Mouse (Mus musculus) stomach, embryonic 14.5 days (tissue): ENCODE results near the gene Dennd4a. TPM values are rescaled to one million over a fixed set of nuclear protein-coding genes. Genes with fewer than 3 reads are reported as not detected.

Source experiments
- ATAC-seq: fragments of 200-750 bp; cut with Nextera tagmentation; 2 replicates; pipeline ENCODE4 v1.8.0; 2017; ENCODE audit warnings: low read depth, moderate TSS enrichment; ENCODE audit not compliant: insufficient number of reproducible peaks, insufficient read depth, low FRiP score
- H3K27ac ChIP-seq: fragments of 300-500 bp; sonication (generic); 2 replicates; pipeline ENCODE4 v1.5.1; 2014; ENCODE audit warnings: mild to moderate bottlenecking, low read length, moderate library complexity, mixed read lengths
- H3K27me3 ChIP-seq: fragments of 300-500 bp; sonication (generic); 2 replicates; pipeline ENCODE4 v1.6.1; 2014; ENCODE audit warnings: low read length, control low read depth, mixed read lengths; ENCODE audit not compliant: control insufficient read depth, insufficient read depth
- H3K36me3 ChIP-seq: fragments of 300-500 bp; sonication (generic); 2 replicates; pipeline ENCODE4 v1.6.1; 2014; ENCODE audit warnings: mild to moderate bottlenecking, control low read depth, low read length, moderate library complexity, mixed read lengths; ENCODE audit not compliant: control insufficient read depth, insufficient read depth
- H3K4me1 ChIP-seq: fragments of 300-500 bp; sonication (generic); 2 replicates; pipeline ENCODE4 v1.6.1; 2014; ENCODE audit warnings: low read length, control low read depth, mixed read lengths; ENCODE audit not compliant: control insufficient read depth, insufficient read depth
- H3K4me2 ChIP-seq: fragments of 300-500 bp; sonication (generic); replicated peaks from 2 replicates; pipeline ENCODE4 v1.6.1; 2014; ENCODE audit warnings: low read depth, low read length, control low read depth
- H3K4me3 ChIP-seq: fragments of 300-500 bp; sonication (generic); 2 replicates; pipeline ENCODE4 v1.5.1; 2014; ENCODE audit warnings: low read depth, low read length, control low read depth
- H3K9ac ChIP-seq: fragments of 300-500 bp; sonication (generic); replicated peaks from 2 replicates; pipeline ENCODE4 v1.6.1; 2014; ENCODE audit warnings: low read depth, mild to moderate bottlenecking, control low read depth, low read length, moderate library complexity, mixed read lengths
- H3K9me3 ChIP-seq: fragments of 300-500 bp; sonication (generic); 2 replicates; pipeline ENCODE4 v1.6.1; 2016; ENCODE audit warnings: low read depth, low read length, control low read depth; ENCODE audit not compliant: control insufficient read depth
- WGBS: fragments of 180-500 bp; shearing (Covaris S2); extraction: QIAGEN DNeasy Blood & Tissue Kit; methylation state at CpG from one replicate; pipeline ENCODE4 v1.1.7; 2014; 5-methylcytosine and 5-hydroxymethylcytosine counted together
- polyA plus RNA-seq: library from polyadenylated mRNA; unstranded; fragments of >200 nt; fragmentation: Nextera tagmentation; extraction: Ambion mirVana; gene quantifications from 2 replicates; pipeline ENCODE4 v1.2.1, GENCODE M21; 2014

The Dennd4a gene
- polyA plus RNA-seq, 1 experiment from 2014 or later: 11.8 TPM

DNA sequence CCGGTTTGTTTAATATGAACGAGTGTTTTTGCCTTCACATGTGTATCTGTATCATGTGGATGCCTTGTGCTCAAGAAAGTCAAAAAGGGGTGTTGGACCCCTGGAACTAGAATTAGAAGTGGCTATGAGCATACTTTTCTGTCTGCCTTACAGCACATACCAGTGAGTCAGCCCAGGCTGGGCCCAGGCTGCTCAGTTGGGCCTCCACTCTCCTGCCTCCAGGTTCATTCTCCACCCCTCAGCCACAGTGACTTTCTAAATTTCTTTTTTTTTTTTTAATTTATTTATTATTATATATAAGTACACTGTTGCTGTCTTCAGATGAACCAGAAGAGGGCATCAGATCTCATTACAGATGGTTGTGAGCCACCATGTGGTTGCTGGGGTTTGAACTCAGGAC is 128.7 kb downstream of the Dennd4a start:
- H3K36me3 ChIP-seq: no peaks in the 10 kb centered on the region
- ATAC-seq: no peak
- H3K9ac ChIP-seq: no peak overlapping the region
- no peaks in the 10 kb centered on the region for H3K9me3 ChIP-seq
- H3K27ac ChIP-seq: no peak overlapping the region
- WGBS: 87% methylated on average over 2 of the region's 2 CpGs
- H3K4me1 ChIP-seq: peaks cover 9% of the 10 kb centered on the region; the same call in 1 of the 2 replicates
- no peak overlapping the region for H3K4me2 ChIP-seq
- H3K27me3 ChIP-seq: no peaks in the 10 kb centered on the region
- H3K4me3 ChIP-seq: no peak overlapping the region

DNA sequence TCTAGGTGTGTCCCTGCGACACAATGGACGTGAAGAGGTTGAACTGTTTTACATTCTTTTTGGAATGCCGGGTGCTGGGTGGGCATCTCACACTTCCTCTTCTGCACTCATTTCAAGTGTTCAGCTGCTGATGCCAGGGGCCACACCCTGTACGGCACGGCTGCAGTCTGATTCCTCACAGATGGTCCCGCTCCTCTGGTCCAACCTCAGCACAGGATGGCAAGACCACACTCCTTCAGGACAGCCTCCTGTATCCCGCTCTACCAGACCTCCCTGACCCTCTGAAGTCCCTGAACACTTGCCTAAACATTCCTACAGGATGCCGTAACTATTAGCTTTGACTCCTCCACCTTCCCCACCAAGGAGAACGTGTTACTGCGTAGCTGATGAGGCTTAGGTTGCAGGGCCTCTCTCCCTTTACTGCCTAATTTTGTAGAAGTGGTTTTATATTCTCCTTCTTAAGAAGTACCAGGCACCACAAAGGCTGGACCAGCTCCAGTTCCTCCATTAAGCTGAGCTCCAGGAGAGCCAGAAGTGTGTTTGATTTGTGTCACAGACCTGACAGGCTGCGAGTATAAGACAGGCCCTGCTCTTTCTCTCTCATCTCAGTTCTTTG is 129.7 kb downstream of the Dennd4a start:
- peaks cover 9% of the 10 kb centered on the region; the same call in 1 of the 2 replicates for H3K4me1 ChIP-seq
- ATAC-seq: no peak
- no peaks in the 10 kb centered on the region for H3K27me3 ChIP-seq
- H3K27ac ChIP-seq: peak overlapping the region; percentile 77; the same call in 1 of the 2 replicates
- no peak overlapping the region for H3K4me2 ChIP-seq
- H3K36me3 ChIP-seq: no peaks in the 10 kb centered on the region
- H3K4me3 ChIP-seq: no peak overlapping the region
- no peaks in the 10 kb centered on the region for H3K9me3 ChIP-seq
- H3K9ac ChIP-seq: no peak overlapping the region
- 54% methylated on average over 11 of the region's 11 CpGs for WGBS

DNA sequence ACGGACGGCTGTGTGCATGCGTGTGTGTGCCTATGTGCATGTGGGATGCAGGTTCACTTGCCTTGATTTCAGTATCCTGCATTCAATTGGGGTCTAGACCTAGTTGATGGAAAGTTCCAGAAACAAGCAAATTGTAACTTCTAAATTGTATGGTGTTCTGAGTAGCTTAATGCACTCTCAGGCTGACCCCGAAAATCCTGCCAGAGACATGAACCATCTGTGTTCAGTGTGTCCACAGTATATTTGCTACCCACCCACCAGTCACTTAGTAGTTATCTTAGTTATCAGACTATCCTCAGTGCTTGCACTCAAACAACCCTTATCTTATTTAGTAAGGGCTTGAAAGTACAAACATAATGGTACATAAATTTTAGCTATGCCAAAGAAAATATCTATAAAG is 130.5 kb downstream of the Dennd4a start:
- H3K4me3 ChIP-seq: no peak overlapping the region
- H3K27me3 ChIP-seq: no peaks in the 10 kb centered on the region
- no peak overlapping the region for H3K4me2 ChIP-seq
- no peaks in the 10 kb centered on the region for H3K36me3 ChIP-seq
- no peak for ATAC-seq
- WGBS: 61% methylated on average over 4 of the region's 4 CpGs
- H3K9me3 ChIP-seq: no peaks in the 10 kb centered on the region
- peak overlapping the region; percentile 77 for H3K27ac ChIP-seq
- peaks cover 9% of the 10 kb centered on the region; the same call in 1 of the 2 replicates for H3K4me1 ChIP-seq
- no peak overlapping the region for H3K9ac ChIP-seq

DNA sequence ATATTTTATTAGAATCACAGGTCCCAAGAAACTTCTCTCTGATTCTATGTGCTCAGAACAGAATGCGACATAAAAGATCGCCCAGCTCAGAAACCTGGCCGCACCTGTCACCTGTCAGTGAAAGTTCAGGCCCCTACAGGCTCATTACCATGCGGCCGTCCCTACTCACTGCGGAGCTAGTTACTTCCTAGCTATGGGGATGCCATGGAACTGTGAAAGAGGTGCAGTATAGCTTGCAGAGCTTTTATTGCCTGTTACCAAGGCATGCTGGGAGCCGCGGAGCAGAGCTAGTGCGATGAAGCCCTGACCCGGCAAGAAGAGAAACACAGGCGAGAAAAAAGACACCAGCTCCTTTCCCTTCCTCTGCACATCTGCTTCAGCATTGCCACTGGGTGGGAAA is 132.9 kb downstream of the Dennd4a start:
- peaks cover 9% of the 10 kb centered on the region; the same call in 1 of the 2 replicates for H3K4me1 ChIP-seq
- no peak overlapping the region for H3K4me2 ChIP-seq
- no peak overlapping the region for H3K4me3 ChIP-seq
- H3K36me3 ChIP-seq: no peaks in the 10 kb centered on the region
- H3K27me3 ChIP-seq: no peaks in the 10 kb centered on the region
- WGBS: 23% methylated on average over 11 of the region's 11 CpGs
- ATAC-seq: no peak
- no peak overlapping the region for H3K27ac ChIP-seq
- H3K9me3 ChIP-seq: no peaks in the 10 kb centered on the region
- no peak overlapping the region for H3K9ac ChIP-seq

DNA sequence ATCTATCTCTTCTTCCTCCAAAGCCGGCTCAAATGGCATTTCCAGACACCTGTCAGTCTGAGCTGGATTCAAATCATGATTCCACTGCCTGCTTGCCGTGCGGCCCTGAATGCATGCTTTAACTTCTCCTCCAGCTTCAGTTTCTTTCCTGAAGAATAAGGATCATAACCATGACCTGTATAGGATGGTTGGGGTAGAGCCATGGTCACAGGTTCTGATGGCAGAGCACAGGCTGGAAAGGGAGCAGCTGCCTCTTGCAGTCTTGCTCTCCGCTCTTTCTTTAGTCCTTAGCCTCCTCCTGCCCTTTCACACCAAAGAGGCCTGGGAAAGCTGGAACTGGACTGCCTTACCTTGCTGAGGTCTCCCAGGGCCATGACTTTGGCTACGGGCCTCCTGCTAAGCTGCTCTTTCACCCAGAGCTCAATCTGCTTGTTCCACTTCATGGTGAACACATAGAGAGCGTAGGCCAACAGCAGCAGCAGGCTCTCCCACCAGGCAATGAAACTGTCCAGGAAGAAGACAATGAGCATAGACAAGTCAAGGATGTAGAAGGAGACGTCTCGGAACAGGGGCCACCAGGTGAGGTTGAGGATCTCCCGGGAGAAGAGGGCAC is 136.4 kb downstream of the Dennd4a start:
- Histone ChIP-seq H3K27me3 (no peaks in the 10 kb centered on the region), H3K36me3 (no peaks in the 10 kb centered on the region), H3K9me3 (no peaks in the 10 kb centered on the region), H3K4me2 (no peak overlapping the region), H3K27ac (no peak overlapping the region), H3K4me3 (no peak overlapping the region), H3K9ac (no peak overlapping the region), H3K4me1 (no peaks in the 10 kb centered on the region)
- WGBS: 83% methylated on average over 9 of the region's 9 CpGs
- no peak for ATAC-seq

DNA sequence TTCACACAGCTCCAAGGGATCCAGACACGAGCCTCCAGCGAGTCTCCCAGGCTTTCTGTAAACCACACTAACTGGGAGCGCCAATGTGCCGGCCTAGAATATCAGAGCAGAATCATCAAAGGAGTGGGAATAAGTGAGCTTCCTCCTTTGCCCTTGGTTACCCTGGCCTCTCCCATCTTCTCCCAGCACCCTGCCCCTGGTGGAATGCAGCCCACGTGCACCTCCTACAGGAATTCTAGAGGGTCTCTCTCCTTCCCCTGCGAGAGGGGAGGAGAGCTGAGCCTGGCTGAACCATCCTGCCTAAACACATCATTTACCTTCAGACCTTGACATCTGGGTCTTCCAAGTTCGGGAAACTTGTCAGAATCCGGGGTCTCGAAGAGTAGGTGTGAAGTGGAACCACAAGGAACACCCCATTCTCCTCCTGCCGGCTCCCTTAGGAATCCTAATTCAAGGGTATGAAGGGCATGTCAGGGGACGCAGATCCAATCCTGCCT is 140.1 kb downstream of the Dennd4a start, which contains the start of gene Slc24a1:
Gene Slc24a1, minus strand, starts transcription at position 447 of the 497 bp plus-strand sequence.
- no peak within 1 kb of the TSS for H3K9ac ChIP-seq
- H3K27me3 ChIP-seq: no peaks in the 10 kb centered on the region
- 37% methylated on average over 11 of the region's 11 CpGs for WGBS
- no peak for ATAC-seq
- H3K4me3 ChIP-seq: no peak within 1 kb of the TSS
- no peak within 1 kb of the TSS for H3K4me2 ChIP-seq
- no peaks in the 10 kb centered on the region for H3K9me3 ChIP-seq
- H3K27ac ChIP-seq: no peak within 1 kb of the TSS
- H3K36me3 ChIP-seq: no peaks in the 10 kb centered on the region
- no peaks in the 10 kb centered on the region for H3K4me1 ChIP-seq

DNA sequence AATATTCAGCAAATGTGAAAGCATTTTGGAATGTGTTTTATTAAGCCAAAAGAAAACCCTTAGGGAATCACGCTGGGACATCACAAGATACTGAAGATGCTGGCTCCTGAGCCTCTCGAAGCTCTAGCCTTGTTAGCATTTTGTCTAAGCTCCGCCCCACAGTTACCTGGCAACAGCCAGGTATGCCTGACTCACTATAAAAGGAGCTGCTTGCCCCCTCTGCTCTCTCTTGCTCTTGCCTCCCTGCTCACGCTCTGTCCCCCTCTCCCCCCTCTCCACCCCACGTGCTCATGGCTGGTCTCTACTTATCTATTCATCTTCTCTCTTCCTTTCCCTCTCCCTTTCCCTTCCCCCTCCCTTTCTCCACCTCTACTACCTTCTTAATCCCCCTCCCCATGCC is 140.9 kb downstream of the Dennd4a start:
- H3K27me3 ChIP-seq: no peaks in the 10 kb centered on the region

DNA sequence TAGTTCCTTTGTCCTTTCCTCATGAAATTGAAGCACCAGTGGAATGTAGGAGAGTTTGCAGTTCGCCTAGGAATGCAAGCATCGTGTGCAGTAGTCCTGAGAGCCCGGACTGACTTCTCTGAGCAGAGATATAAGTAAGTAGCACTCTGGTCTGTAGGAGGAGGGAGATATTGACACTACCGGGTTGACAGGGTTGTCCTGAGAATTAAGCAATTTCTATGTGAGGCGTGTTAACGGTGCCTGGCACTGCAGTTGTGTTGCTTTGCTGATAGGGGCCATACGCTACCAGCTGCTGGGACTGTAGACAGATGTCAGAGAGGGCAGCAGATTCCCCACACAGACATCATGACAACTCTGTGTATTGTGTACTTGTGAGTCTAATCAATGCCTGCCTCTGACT is 142.1 kb downstream of the Dennd4a start:
- Histone ChIP-seq H3K4me3 (no peak overlapping the region), H3K27ac (no peak overlapping the region), H3K4me2 (no peak overlapping the region), H3K4me1 (no peaks in the 10 kb centered on the region), H3K36me3 (no peaks in the 10 kb centered on the region), H3K9ac (no peak overlapping the region), H3K9me3 (no peaks in the 10 kb centered on the region), H3K27me3 (no peaks in the 10 kb centered on the region)
- ATAC-seq: no peak
- 46% methylated on average over 7 of the region's 7 CpGs for WGBS

More for the DNA sequence above, 140.9 kb downstream of the Dennd4a start:
- WGBS: 19% methylated on average over 5 of the region's 5 CpGs
- Histone ChIP-seq H3K4me3 (no peak overlapping the region), H3K9ac (no peak overlapping the region), H3K4me1 (no peaks in the 10 kb centered on the region), H3K9me3 (no peaks in the 10 kb centered on the region), H3K4me2 (no peak overlapping the region), H3K36me3 (no peaks in the 10 kb centered on the region), H3K27ac (no peak overlapping the region)
- no peak for ATAC-seq
